In the genomic region with DNA sequence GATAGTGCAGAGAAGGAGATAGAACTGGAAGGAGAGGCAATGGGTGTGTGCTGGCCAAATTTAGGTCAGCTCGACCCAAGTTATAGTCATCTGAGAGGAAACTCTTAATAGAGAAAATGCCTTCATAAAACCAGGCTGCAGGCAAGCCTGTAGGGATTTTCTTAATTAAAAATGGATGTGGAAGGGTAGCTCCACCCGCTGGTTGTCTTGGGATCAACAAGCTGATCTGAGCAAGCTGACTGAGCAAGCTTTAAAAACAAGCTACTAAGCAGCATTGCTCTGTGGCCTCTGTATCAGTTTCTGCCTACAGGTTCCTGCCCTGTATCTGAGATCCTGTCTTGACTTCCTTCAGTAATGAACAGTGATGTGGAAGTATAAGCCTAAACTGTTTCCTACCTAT, we compare ENCODE assay signal across 12 mouse cellular contexts.
A peak's percentile ranks its signal among the peaks of the same experiment; 100 is the strongest.
DNase-seq lines count a peak whose midpoint lies in the region; ATAC-seq lines count a peak whose summit lies in the region.
"Had no signal": no experiment of that assay in that cellular context is flagged by ENCODE, and none has a peak within 500 bp of the region (broad histone marks: within the 10 kb centered on the region; RNA-seq: fewer than 3 reads in every experiment).

No protein-coding gene starts in this region.

- H3K36me3 ChIP-seq in embryonic facial prominence, embryonic 11.5 days (replicated peaks; ENCODE audit: control insufficient read depth, insufficient read depth, low read depth, low read length), result no peaks in the 10 kb centered on the region
- H3K36me3 ChIP-seq in embryonic facial prominence, embryonic 10.5 days (replicated peaks), result no peaks in the 10 kb centered on the region
- H3K36me3 ChIP-seq: G1E; hindbrain, embryonic 15.5 days had no signal

- DNase-seq in embryonic facial prominence, embryonic 11.5 days (ENCODE audit: low spot score), result peak; percentile 22
- DNase-seq in embryonic facial prominence, embryonic 10.5 days (ENCODE audit: low spot score), result no peak
- DNase-seq in left cerebral cortex, adult 18-20 months (ENCODE audit: low spot score in 2 of 2), result peak; percentile 16 to 21
- no peak for DNase-seq in left cerebral cortex, postnatal 4 days
- peak; percentile 29 for DNase-seq in ZHBTc4 (ENCODE audit: low read depth, low spot score)
- peak; percentile 21 for DNase-seq in right cerebral cortex, adult 18-20 months
- no peak for DNase-seq in natural killer cell, adult 2 months (ENCODE audit: low spot score in 2 of 2)
- DNase-seq in lung, postnatal 10 days, result no peak

- intact Hi-C loops in left cerebral cortex, postnatal 4 days (cut with DNase I), result no loop called here

- ATAC-seq in embryonic facial prominence, embryonic 11.5 days (replicated peaks; ENCODE audit: insufficient number of reproducible peaks, low FRiP score, low TSS enrichment, low read depth), result no peak
- ATAC-seq: forebrain, embryonic 16.5 days had no signal

- H3K4me1 ChIP-seq in embryonic facial prominence, embryonic 11.5 days (ENCODE audit: control insufficient read depth, insufficient read depth, low read length), result no peaks in the 10 kb centered on the region
- H3K4me1 ChIP-seq in embryonic facial prominence, embryonic 10.5 days, result no peaks in the 10 kb centered on the region
- H3K4me1 ChIP-seq: hindbrain, embryonic 15.5 days had no signal

- H3K4me2 ChIP-seq in embryonic facial prominence, embryonic 11.5 days (ENCODE audit: low read depth, low read length), result no peak overlapping the region
- H3K4me2 ChIP-seq: hindbrain, embryonic 15.5 days had no signal

- H3K9ac ChIP-seq in embryonic facial prominence, embryonic 11.5 days (replicated peaks; ENCODE audit: low read length), result no peak overlapping the region
- H3K9ac ChIP-seq: hindbrain, embryonic 15.5 days; liver, embryonic 14.5 days had no signal

- no peaks in the 10 kb centered on the region for H3K9me3 ChIP-seq in embryonic facial prominence, embryonic 11.5 days (replicated peaks; ENCODE audit: control insufficient read depth, low read length)
- no peaks in the 10 kb centered on the region for H3K9me3 ChIP-seq in embryonic facial prominence, embryonic 10.5 days
- H3K9me3 ChIP-seq: G1E; hindbrain, embryonic 15.5 days had no signal

- H3K27ac ChIP-seq in embryonic facial prominence, embryonic 11.5 days (replicated peaks; ENCODE audit: low read depth, low read length), result no peak overlapping the region
- H3K27ac ChIP-seq in embryonic facial prominence, embryonic 10.5 days (replicated peaks), result no peak overlapping the region
- H3K27ac ChIP-seq: hindbrain, embryonic 15.5 days; liver, embryonic 14.5 days had no signal

- 56% methylated on average over 2 of the region's 2 CpGs for WGBS in embryonic facial prominence, embryonic 11.5 days
- 54% methylated on average over 2 of the region's 2 CpGs for WGBS in embryonic facial prominence, embryonic 10.5 days

- no peaks in the 10 kb centered on the region for H3K27me3 ChIP-seq in embryonic facial prominence, embryonic 11.5 days (ENCODE audit: control insufficient read depth, insufficient read depth, low read length)
- H3K27me3 ChIP-seq in embryonic facial prominence, embryonic 10.5 days (replicated peaks; ENCODE audit: low read depth, poor library complexity, severe bottlenecking), result no peaks in the 10 kb centered on the region
- H3K27me3 ChIP-seq: hindbrain, embryonic 15.5 days had no signal

- no peak overlapping the region for H3K4me3 ChIP-seq in embryonic facial prominence, embryonic 11.5 days (ENCODE audit: low read depth, low read length)
- no peak overlapping the region for H3K4me3 ChIP-seq in embryonic facial prominence, embryonic 10.5 days
- H3K4me3 ChIP-seq: hindbrain, embryonic 15.5 days had no signal

Comparison
In these comparisons a context has a peak if more than half of its experiments do, and no peak if none do; other contexts are left out.
1. DNase-seq: peak in embryonic facial prominence, embryonic 11.5 days (single experiment), left cerebral cortex, adult 18-20 months (2 of 2), ZHBTc4 (single experiment) and right cerebral cortex, adult 18-20 months (single experiment); none in embryonic facial prominence, embryonic 10.5 days (single experiment), left cerebral cortex, postnatal 4 days (single experiment), natural killer cell, adult 2 months (0 of 2) and lung, postnatal 10 days (single experiment).